Mouse (Mus musculus) cerebellum, postnatal 10 days (tissue): ENCODE measurements at regions not wholly inside any gene's neighbourhood (a gene's known extent, or its start where the extent isn't known, plus 50 kb on each side); places are given as distances from the start of the nearest gene placed in this dataset.

ENCODE experiments used
- DNase-seq, 2 experiments: peaks; one replicate each; pipeline ENCODE4 v3.0.0; 2021; ENCODE audit warnings: mixed read lengths in 2 of 2

GRCm38 (mm10) chr15:51264599-51265163 is 2620.0 kb upstream of the Gm7489 start:
- DNase-seq: peak; percentile 30 to 37

GRCm38 (mm10) chr15:51265971-51266370 is 2618.7 kb upstream of the Gm7489 start:
- no peak for DNase-seq

- peak; percentile 4 to 21 for DNase-seq
These were observed 2612.9 kb upstream of the Gm7489 start for GRCm38 (mm10) chr15:51271632-51272312.

- no peak for DNase-seq
These were observed 2599.4 kb upstream of the Gm7489 start for GRCm38 (mm10) chr15:51285334-51285733.

- no peak for DNase-seq
These were observed 2598.4 kb upstream of the Gm7489 start for GRCm38 (mm10) chr15:51286352-51286751.

GRCm38 (mm10) chr15:51288911-51289432 is 2595.7 kb upstream of the Gm7489 start:
- peak; percentile 5 to 7 for DNase-seq

GRCm38 (mm10) chr15:51289916-51290315 is 2594.8 kb upstream of the Gm7489 start:
- no peak for DNase-seq

GRCm38 (mm10) chr15:51291183-51291582 is 2593.5 kb upstream of the Gm7489 start:
- DNase-seq: no peak

GRCm38 (mm10) chr15:51296841-51297240 is 2587.9 kb upstream of the Gm7489 start:
- DNase-seq: no peak

- no peak for DNase-seq
These were observed 2566.6 kb upstream of the Gm7489 start for GRCm38 (mm10) chr15:51318072-51318471.

- DNase-seq: peak; percentile 9 to 30
These were observed 2565.9 kb upstream of the Gm7489 start for GRCm38 (mm10) chr15:51318760-51319159.

GRCm38 (mm10) chr15:51320366-51320894 is 2564.3 kb upstream of the Gm7489 start:
- DNase-seq: peak; percentile 2 to 13

GRCm38 (mm10) chr15:51323284-51323683 is 2561.4 kb upstream of the Gm7489 start:
- DNase-seq: no peak

- DNase-seq: no peak
These were observed 2560.5 kb upstream of the Gm7489 start for GRCm38 (mm10) chr15:51324211-51324610.

- no peak for DNase-seq
These were observed 2557.0 kb upstream of the Gm7489 start for GRCm38 (mm10) chr15:51327702-51328101.

GRCm38 (mm10) chr15:51336441-51336840 is 2548.3 kb upstream of the Gm7489 start:
- no peak for DNase-seq

GRCm38 (mm10) chr15:51346301-51346700 is 2538.4 kb upstream of the Gm7489 start:
- DNase-seq: no peak

GRCm38 (mm10) chr15:51363391-51363790 is 2521.3 kb upstream of the Gm7489 start:
- no peak for DNase-seq

GRCm38 (mm10) chr15:51371162-51371561 is 2513.5 kb upstream of the Gm7489 start:
- no peak for DNase-seq

- no peak for DNase-seq
These were observed 2494.3 kb upstream of the Gm7489 start for GRCm38 (mm10) chr15:51390383-51390782.

GRCm38 (mm10) chr15:51391352-51391751 is 2493.4 kb upstream of the Gm7489 start:
- DNase-seq: no peak

- DNase-seq: peak; percentile 25 to 36
These were observed 2492.0 kb upstream of the Gm7489 start for GRCm38 (mm10) chr15:51392449-51393405.

GRCm38 (mm10) chr15:51395961-51396360 is 2488.7 kb upstream of the Gm7489 start:
- DNase-seq: no peak
